Mouse (Mus musculus) kidney, postnatal 4 days (tissue): Measurements from ENCODE around the gene Mdga1.
A peak's percentile ranks its signal among the peaks of the same experiment; 100 is the strongest.

Experiments
- DNase-seq, 2 experiments: peaks; one replicate each; pipeline ENCODE4 v3.0.0; 2021; ENCODE audit warnings: mixed read lengths in 2 of 2

Gene Mdga1

DNA sequence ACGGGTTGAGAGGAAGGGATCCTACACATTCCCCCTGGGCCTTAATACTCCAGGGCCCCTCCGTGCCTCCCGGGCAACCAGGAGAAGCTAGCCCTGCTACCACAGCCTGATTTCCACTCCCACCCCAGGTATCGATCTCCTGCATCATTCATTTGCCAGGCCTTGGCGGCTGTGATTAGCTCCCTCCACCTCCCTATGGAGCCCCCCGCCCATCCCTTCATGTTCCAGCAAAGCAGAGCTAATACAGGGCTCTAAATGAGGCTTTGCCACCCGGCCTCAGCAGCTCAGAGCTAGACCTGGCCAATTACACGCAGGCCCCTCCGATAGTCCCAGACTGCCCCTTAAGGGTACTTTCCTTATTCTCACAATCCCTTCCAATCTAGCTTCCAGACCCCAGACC lies 86.5 kb downstream of the Mdga1 start:
- DNase-seq: no peak

DNA sequence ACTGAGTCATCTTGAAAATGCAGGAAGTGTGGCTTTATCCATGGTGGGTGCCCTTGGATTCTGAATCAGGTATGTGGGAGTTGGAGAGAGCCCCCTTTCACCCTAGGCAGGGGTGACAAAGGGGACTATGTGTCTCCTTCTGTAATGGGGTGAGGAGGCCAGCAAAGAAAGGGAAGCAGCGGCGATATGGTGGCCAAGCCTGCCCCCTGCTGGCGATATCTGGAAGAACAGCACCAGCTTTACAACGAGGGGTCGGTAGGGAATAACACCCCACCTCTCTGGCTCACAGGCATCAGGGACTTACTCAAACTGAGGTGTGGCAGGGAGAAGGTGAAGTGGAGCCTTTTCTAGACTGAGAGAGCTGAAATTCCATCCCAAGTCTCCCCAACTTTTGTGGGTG lies 87.0 kb downstream of the Mdga1 start:
- DNase-seq: peak; percentile 83 to 85

DNA sequence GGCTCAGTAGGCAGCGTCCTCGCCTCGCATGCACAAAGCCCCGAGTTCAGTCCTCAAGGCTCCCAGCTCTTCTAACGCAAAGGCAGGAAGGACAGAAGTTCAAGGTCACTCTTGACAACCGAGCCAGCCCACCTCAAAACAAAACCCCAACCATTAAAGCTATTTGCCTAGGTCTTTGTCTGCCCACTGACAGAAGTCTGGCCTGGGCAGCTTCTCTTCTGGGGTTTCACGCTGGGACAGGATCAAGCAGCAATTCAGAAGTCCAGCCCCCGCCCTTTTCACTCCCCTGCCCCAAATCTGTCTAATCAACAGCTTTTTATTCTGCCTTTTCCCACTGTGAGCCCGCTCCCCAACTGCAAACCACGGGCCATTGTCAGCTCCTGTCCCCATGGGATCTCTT lies 89.6 kb downstream of the Mdga1 start:
- DNase-seq: no peak

DNA sequence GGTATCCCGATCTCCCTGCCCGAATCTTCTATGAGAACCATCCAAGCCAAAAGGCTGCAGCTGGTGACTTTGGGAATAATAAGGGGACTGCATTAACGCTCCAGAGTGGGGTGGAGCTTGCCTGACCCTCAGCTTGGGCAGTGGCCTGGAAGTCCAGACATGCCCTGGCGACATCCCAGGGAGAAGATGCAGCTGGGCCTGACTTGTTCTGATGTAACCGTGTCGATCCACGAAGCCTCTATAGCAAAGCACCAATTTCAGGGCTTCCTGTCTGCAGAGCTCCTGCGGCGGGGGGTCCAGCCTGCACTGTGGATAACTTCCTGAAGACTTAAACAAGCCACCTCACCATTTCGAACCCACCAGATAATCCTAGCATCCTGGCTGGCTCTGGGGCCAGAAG lies 90.9 kb downstream of the Mdga1 start:
- DNase-seq: peak; percentile 28 to 39

DNA sequence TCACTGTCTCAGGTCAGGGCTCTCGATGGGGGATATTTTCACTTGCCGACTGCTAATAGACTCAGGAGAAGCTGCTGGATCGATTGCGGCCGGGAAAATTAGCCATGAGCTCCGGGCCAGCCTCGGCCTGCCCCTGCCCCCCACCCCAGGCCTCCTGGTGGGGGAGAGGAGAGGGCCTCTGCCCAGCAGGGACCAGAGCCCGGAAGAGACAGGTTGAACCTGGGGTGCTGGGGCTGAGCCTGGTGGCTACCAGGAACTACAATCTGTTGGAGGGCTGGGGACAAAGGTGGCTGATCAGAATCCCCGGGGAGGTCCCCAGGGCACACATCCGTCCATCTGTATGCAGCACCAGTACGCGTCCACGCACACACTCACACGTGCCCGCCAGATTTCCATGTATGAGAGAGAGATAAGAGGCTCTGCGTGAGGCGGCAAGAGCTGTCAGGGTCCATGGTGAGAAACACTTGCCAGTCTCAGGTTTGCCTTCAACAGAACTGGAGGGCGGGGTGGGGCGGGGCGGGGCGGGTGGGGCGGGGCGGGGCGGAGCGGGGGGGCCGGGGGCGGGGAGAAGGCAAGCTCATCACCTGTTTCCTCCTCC lies 95.7 kb downstream of the Mdga1 start:
- DNase-seq: no peak

GRCm38 (mm10) chr17:29873580-29874015 lies 96.3 kb downstream of the Mdga1 start:
- peak; percentile 28 to 43 for DNase-seq

- DNase-seq: no peak
Measured at GRCm38 (mm10) chr17:29870316-29870715, 99.6 kb downstream of the Mdga1 start.

GRCm38 (mm10) chr17:29865914-29866313 lies 104.0 kb downstream of the Mdga1 start:
- DNase-seq: no peak

- DNase-seq: no peak
Measured at GRCm38 (mm10) chr17:29864440-29864839, 105.4 kb downstream of the Mdga1 start.

DNA sequence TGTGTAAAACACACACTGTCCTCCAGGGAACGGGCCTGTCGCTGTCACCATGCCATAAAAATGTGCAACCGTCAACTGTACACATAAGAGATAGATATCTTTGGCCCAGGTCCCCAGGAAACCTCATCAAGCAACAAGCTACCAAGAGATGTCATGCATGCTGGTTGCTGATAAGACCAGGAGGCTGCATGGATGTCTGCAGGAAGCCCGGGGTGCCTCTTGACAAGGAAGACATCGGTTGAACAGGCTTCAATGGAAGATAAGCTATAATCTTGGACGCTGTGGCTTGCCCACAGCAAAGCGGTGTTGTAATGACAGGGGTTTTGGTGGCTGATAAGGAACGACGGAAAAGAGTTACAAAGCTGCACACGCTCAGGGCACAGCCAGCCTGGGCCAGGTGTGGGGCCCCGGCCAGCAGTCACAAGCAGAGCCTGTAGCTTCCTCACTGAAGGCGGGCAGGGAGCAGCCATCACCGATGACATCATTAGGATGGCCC lies 110.1 kb downstream of the Mdga1 start:
- DNase-seq: no peak

- DNase-seq: peak; percentile 51 to 62
Measured at GRCm38 (mm10) chr17:29858764-29859163, 111.1 kb downstream of the Mdga1 start.

- no peak for DNase-seq
Measured at GRCm38 (mm10) chr17:29855702-29856580, 113.9 kb downstream of the Mdga1 start.

DNA sequence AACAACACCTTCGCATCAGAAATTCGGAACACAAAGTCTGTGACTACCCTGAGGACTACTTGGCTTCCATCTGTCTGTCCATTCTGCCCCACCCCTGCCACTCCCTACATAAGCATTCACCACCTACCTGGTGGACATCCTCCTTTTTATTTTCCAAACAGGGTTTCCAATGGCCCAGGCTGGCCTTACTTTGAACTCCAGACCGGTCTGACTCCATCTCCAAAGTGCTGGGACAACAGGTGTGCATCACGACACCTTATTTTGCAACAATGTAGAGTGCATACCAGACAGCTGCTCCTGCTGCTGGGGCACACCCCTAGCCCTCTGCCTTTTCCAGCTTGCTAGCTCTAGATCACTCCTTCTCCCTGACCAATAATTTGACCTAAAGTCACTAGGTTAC lies 115.1 kb downstream of the Mdga1 start:
- DNase-seq: no peak

DNA sequence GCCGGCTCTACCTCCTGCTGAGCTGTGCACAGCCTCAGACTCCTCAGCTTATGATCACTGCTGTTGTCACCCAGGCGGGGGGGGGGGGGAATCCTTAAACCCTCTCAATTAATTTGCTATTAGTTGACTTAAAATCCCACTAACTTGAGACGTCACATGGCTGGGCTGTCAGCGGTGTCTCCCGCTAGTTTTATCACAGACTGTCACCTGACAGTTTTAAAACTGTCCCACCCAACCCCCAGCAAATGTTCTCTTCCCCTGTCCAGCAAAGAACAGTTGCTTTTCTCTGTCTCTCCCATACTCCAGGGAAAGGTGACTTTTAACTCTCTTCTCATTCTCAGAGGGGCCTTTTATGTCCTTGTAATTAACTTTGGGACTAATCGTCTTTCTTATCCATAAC lies 115.5 kb downstream of the Mdga1 start:
- DNase-seq: no peak

GRCm38 (mm10) chr17:29852846-29853486 lies 116.9 kb downstream of the Mdga1 start:
- DNase-seq: no peak

DNA sequence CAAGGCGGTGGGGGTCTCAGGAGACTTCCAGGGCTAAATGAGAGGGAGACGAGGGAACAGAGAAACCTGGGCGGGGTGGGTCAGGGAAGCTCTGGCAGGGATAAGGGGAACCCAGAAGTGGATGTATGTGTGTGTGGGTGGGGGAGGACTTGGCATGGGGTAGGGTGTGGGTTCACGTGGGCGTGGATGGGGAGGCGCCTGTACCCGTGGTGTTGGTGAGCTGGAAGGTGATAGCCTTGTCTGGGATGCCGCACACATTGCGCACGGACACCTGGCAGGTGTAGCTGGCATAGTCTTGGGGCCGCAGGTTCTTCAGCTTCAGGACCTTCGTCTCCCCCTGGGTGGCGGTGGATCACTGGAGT lies 120.5 kb downstream of the Mdga1 start:
- DNase-seq: no peak

GRCm38 (mm10) chr17:29848793-29849435 lies 121.0 kb downstream of the Mdga1 start:
- peak; percentile 80 to 81 for DNase-seq

GRCm38 (mm10) chr17:29847291-29847690 lies 122.6 kb downstream of the Mdga1 start:
- no peak for DNase-seq

- DNase-seq: no peak
Measured at GRCm38 (mm10) chr17:29846284-29846683, 123.6 kb downstream of the Mdga1 start.

GRCm38 (mm10) chr17:29844949-29845348 lies 124.9 kb downstream of the Mdga1 start:
- no peak for DNase-seq

- DNase-seq: no peak
Measured at GRCm38 (mm10) chr17:29843419-29844162, 126.3 kb downstream of the Mdga1 start.
